Comparison of ENCODE assay signal across 8 mouse cellular contexts in genomic region chr10:24835702-24836342, GRCm38 (mm10). TPM values are rescaled to one million over a fixed set of nuclear protein-coding genes. Genes with fewer than 3 reads are reported as not detected.
A peak's percentile ranks its signal among the peaks of the same experiment; 100 is the strongest.
DNase-seq lines count a peak whose midpoint lies in the region; ATAC-seq and TF ChIP-seq lines count a peak whose summit lies in the region.

No protein-coding gene starts in this region.

- DNase-seq in lung, postnatal 0 days (ENCODE audit: low spot score), result peak; percentile 48
- no peak for DNase-seq in lung, postnatal 25 days (ENCODE audit: low spot score)
- peak; percentile 9 to 14 for DNase-seq in heart, postnatal 14 days
- DNase-seq in ovary, postnatal 14 days (ENCODE audit: low spot score), result no peak
- DNase-seq in natural killer cell, adult 2 months (ENCODE audit: low spot score in 2 of 2), result no peak
- DNase-seq in spleen, postnatal 14 days (ENCODE audit: low spot score in 2 of 2), result no peak

- peak overlapping the region; percentile 6; the same call in 1 of the 2 replicates for H3K4me3 ChIP-seq in lung, postnatal 0 days (ENCODE audit: low read depth, low read length)
- peak overlapping the region; percentile 26 for H3K4me3 ChIP-seq in limb, embryonic 13.5 days
- H3K4me3 ChIP-seq in stomach, embryonic 14.5 days (ENCODE audit: low read depth, low read length), result peak overlapping the region; percentile 13; the same call in 1 of the 2 replicates

- TF ChIP-seq EP300 in lung, postnatal 0 days (IDR thresholded peaks at IDR 0.05), result no peak

- peak; percentile 54 for ATAC-seq in lung, postnatal 0 days
- ATAC-seq in limb, embryonic 13.5 days (ENCODE audit: low FRiP score, low read depth), result peak; percentile 44; the same call in 1 of the 2 replicates
- no peak for ATAC-seq in stomach, embryonic 14.5 days (ENCODE audit: insufficient number of reproducible peaks, insufficient read depth, low FRiP score, low read depth)

- intact Hi-C loops in heart, postnatal 14 days (cut with DNase I), result no loop called here

- no peaks in the 10 kb centered on the region for H3K27me3 ChIP-seq in lung, postnatal 0 days (replicated peaks; ENCODE audit: insufficient read depth, low read length)
- no peaks in the 10 kb centered on the region for H3K27me3 ChIP-seq in limb, embryonic 13.5 days
- no peaks in the 10 kb centered on the region for H3K27me3 ChIP-seq in stomach, embryonic 14.5 days (ENCODE audit: control insufficient read depth, insufficient read depth, low read length)

- no peak overlapping the region for H3K9ac ChIP-seq in lung, postnatal 0 days (replicated peaks; ENCODE audit: low read depth)
- peak overlapping the region; percentile 52; the same call in 1 of the 2 replicates for H3K9ac ChIP-seq in limb, embryonic 13.5 days
- no peak overlapping the region for H3K9ac ChIP-seq in stomach, embryonic 14.5 days (replicated peaks; ENCODE audit: low read depth, low read length)

- H3K9me3 ChIP-seq in lung, postnatal 0 days (ENCODE audit: low read length), result no peaks in the 10 kb centered on the region
- no peaks in the 10 kb centered on the region for H3K9me3 ChIP-seq in limb, embryonic 13.5 days
- H3K9me3 ChIP-seq in stomach, embryonic 14.5 days (ENCODE audit: control insufficient read depth, low read depth, low read length), result no peaks in the 10 kb centered on the region

- WGBS in lung, postnatal 0 days, result 8% methylated on average over 12 of the region's 12 CpGs
- 11% methylated on average over 12 of the region's 12 CpGs for WGBS in limb, embryonic 13.5 days
- WGBS in stomach, embryonic 14.5 days, result 21% methylated on average over 12 of the region's 12 CpGs

- no peaks in the 10 kb centered on the region for H3K36me3 ChIP-seq in lung, postnatal 0 days (ENCODE audit: insufficient read depth, low read length)
- H3K36me3 ChIP-seq in limb, embryonic 13.5 days, result no peaks in the 10 kb centered on the region
- no peaks in the 10 kb centered on the region for H3K36me3 ChIP-seq in stomach, embryonic 14.5 days (ENCODE audit: control insufficient read depth, insufficient read depth, low read length)

- no peak for TF ChIP-seq CTCF in lung, postnatal 0 days (IDR thresholded peaks at IDR 0.05)

- no peak overlapping the region for H3K27ac ChIP-seq in lung, postnatal 0 days (ENCODE audit: low read length)
- peak overlapping the region; percentile 16; the same call in 1 of the 2 replicates for H3K27ac ChIP-seq in limb, embryonic 13.5 days
- no peak overlapping the region for H3K27ac ChIP-seq in stomach, embryonic 14.5 days (ENCODE audit: low read length)

- peak overlapping the region; percentile 32 for H3K4me2 ChIP-seq in lung, postnatal 0 days (replicated peaks; ENCODE audit: low read depth, low read length)
- peak overlapping the region; percentile 59 for H3K4me2 ChIP-seq in limb, embryonic 13.5 days (replicated peaks)
- peak overlapping the region; percentile 26 for H3K4me2 ChIP-seq in stomach, embryonic 14.5 days (replicated peaks; ENCODE audit: low read depth, low read length)

- no peaks in the 10 kb centered on the region for H3K4me1 ChIP-seq in lung, postnatal 0 days (ENCODE audit: insufficient read depth, low read depth, low read length)
- peaks cover 23% of the 10 kb centered on the region for H3K4me1 ChIP-seq in limb, embryonic 13.5 days
- peaks cover 10% of the 10 kb centered on the region; the same call in 1 of the 2 replicates for H3K4me1 ChIP-seq in stomach, embryonic 14.5 days (ENCODE audit: control insufficient read depth, insufficient read depth, low read length)

RNA-seq across cellular contexts. Expression of gene Enpp3, which starts 6.8 kb away (rescaled TPM):
- polyA plus RNA-seq in lung, postnatal 0 days (2015; fragmentation: Nextera tagmentation; extraction: Ambion mirVana), result 1.2 and 1.4 TPM in 2 replicates
- total RNA-seq in heart, postnatal 14 days (2021), result 1 to 10 TPM; 5.6 to 9.0 TPM
- polyA plus RNA-seq in limb, embryonic 13.5 days (2015; fragmentation: Nextera tagmentation; extraction: Ambion mirVana), result 8.1 and 8.2 TPM in 2 replicates
- 9.1 and 9.3 TPM in 2 replicates for polyA plus RNA-seq in stomach, embryonic 14.5 days (2014; fragmentation: Nextera tagmentation; extraction: Ambion mirVana)

RNA-seq across cellular contexts. Expression of gene Med23, which starts 34.0 kb away (rescaled TPM):
- 7.4 and 9.7 TPM in 2 replicates for polyA plus RNA-seq in lung, postnatal 0 days (2015; fragmentation: Nextera tagmentation; extraction: Ambion mirVana)
- total RNA-seq in heart, postnatal 14 days (2021), result 10 to 100 TPM; 16.2 to 16.6 TPM
- 26.7 and 29.0 TPM in 2 replicates for polyA plus RNA-seq in limb, embryonic 13.5 days (2015; fragmentation: Nextera tagmentation; extraction: Ambion mirVana)
- polyA plus RNA-seq in stomach, embryonic 14.5 days (2014; fragmentation: Nextera tagmentation; extraction: Ambion mirVana), result 29.1 and 30.9 TPM in 2 replicates

Comparison
In these comparisons a context has a peak if more than half of its experiments do, and no peak if none do; other contexts are left out.
1. DNase-seq: peak in lung, postnatal 0 days (single experiment) and heart, postnatal 14 days (2 of 2); none in lung, postnatal 25 days (single experiment), ovary, postnatal 14 days (single experiment), natural killer cell, adult 2 months (0 of 2) and spleen, postnatal 14 days (0 of 2).
2. Peak in every context shown above with its lines, with median percentiles within 50 percentile points of each other: H3K4me2 ChIP-seq and H3K4me3 ChIP-seq.